Mouse (Mus musculus) cerebellum, adult (tissue): ENCODE results near the gene Lama4.

Source experiments
- ATAC-seq: cut with Nextera tagmentation; 2 replicates; pipeline ENCODE4 v1.9.2; 2017; ENCODE audit warnings: mild to moderate bottlenecking, moderate library complexity, mixed read lengths; ENCODE audit not compliant: insufficient number of reproducible peaks, low FRiP score, low TSS enrichment

Gene Lama4

DNA sequence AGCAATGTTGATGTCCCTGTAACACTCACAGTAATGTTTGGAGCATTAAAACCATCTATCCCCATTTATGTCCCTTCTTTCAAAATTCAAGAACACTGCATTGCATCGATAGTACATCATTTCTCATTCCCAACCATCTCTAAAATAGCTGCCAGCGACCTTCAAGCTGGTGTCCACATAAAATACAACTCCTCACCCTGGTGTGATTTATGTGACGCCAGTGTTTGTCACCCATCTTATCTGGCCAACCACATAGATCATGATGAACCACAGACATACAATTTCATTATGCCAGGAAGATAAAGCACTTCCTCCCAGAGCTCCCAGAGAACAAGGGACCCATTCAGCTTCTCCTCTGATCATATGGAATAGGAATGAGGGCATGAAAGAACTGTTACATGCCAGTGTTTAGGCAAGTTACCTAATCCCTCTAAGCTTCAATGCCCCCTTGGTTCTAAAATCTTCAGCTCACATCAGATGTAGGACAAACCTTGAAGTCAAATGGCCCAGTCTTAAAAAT, 79.2 kb downstream of the Lama4 start:
- ATAC-seq = no peak

- ATAC-seq = no peak
Measured at GRCm38 (mm10) chr10:39045111-39045510, 79.8 kb downstream of the Lama4 start.

DNA sequence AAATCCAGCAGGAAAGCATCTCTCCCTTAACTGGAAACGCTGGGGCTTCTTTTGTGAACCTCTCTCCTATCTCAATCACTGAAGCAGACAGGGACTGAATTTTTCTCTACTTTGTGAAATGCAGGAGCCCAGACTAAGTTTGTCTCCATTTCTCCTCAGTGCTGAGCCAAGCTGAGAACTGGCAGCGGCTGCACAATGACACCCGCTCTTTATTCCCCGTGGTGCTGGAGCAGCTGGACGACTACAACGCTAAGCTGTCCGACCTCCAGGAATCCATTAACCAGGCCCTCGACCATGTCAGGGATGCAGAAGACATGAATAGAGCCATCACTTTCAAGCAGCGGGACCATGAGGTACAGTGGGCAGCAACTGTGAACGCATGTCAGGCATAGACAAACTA, 82.5 kb downstream of the Lama4 start:
- ATAC-seq = no peak

DNA sequence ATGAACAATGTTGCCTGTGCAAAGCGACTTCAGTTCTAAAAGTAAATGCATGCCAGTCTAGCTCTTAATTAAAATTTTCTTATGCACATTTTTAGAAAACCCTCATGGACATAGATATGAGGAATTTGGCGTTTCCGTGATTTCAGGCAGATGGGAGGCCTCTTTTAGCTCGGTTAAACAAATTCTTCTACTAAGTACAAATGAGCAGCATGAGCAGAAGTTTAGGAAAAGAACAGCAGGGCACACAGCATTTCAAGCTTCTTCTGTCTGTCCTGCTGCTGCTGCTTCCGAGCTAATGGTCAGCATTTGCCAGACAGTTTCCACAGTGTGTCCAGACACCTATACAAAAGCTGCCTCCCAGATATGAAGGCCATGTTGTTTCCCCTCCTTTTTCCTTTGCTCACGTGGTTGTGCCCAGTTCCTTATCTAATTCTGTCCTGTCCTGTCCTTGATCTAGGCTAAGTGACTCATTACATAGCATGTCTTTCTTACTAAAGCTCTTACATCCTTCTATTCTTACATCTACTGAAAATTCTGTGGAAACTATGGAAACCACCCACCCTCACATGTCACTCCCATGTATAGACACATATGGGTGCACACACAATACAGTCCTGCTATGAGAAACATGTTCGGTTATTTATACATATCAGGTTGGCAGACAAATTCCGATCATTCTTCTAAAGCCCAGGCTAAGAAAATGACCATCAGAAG, 84.4 kb downstream of the Lama4 start:
- ATAC-seq = no peak

GRCm38 (mm10) chr10:39056050-39056449, 90.7 kb downstream of the Lama4 start:
- no peak for ATAC-seq

GRCm38 (mm10) chr10:39064732-39065131, 99.4 kb downstream of the Lama4 start:
- no peak for ATAC-seq

DNA sequence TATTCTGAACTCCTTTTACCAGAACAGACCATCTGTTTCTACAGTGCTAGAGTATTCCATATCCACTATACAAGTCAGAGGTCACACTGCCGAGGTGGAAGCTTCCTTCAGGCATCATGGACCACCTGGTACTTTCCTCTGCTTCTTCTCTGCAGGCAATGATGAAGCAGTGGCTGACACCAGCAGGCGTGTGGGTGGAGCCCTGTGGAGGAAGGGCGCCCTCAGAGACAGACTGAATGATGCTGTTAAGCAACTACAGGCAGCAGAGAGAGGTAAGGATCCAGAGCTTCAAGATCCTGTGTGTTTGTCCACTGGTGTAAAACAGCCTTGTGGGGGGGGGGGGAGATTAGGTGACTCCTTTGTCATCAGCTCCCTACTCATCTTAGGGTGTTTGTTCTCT, 100.1 kb downstream of the Lama4 start:
- ATAC-seq = no peak

- no peak for ATAC-seq
Measured at GRCm38 (mm10) chr10:39066061-39066460, 100.7 kb downstream of the Lama4 start.

- ATAC-seq = peak; percentile 45; the same call in 1 of the 2 replicates
Measured at GRCm38 (mm10) chr10:39066962-39067361, 101.6 kb downstream of the Lama4 start.

GRCm38 (mm10) chr10:39072048-39072447, 106.7 kb downstream of the Lama4 start:
- ATAC-seq = no peak

- no peak for ATAC-seq
Measured at GRCm38 (mm10) chr10:39096981-39097380, 131.7 kb downstream of the Lama4 start.

DNA sequence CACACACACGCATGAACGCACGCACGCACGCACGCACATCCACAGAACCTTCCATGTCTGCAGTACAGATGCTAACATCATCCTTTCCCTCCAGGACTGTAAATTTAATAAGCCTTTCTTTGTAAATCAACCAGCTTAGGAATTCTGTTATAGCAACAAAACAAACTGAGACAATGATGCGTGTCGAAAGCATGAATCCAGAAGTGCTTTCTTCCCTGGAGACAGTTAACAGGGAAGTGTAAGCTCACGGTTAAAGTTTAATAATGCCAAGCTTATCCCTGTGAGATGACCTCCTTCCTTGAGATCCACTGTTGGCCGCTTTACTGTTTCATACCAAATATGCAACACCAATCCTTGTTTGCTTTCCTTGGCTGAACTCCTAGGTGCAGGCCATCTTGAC, 133.4 kb downstream of the Lama4 start:
- ATAC-seq = no peak

GRCm38 (mm10) chr10:39104803-39105449, 139.6 kb downstream of the Lama4 start:
- ATAC-seq = no peak

- ATAC-seq = no peak
Measured at GRCm38 (mm10) chr10:39106413-39106812, 141.1 kb downstream of the Lama4 start.

GRCm38 (mm10) chr10:39106935-39107334, 141.6 kb downstream of the Lama4 start:
- ATAC-seq = no peak

- ATAC-seq = no peak
Measured at GRCm38 (mm10) chr10:39108837-39109488, 143.6 kb downstream of the Lama4 start.

DNA sequence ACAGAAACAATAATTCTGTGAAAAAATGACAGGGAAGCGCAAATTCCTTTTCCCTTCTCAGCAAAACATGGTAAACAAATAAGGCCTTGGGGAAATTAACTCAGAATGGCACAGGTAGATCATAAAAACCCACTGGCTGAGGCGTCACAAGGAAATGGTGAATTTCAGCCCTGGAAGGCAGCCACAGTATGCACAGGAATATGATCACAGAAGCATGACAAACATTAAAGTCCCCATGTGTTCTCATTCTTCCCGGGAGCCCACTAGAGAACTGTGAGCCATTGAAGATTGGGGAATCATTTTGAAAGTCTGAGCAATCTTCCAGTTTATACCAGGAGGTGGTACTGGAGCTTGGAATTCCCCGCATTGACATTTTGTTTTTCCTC, 144.2 kb downstream of the Lama4 start:
- no peak for ATAC-seq

DNA sequence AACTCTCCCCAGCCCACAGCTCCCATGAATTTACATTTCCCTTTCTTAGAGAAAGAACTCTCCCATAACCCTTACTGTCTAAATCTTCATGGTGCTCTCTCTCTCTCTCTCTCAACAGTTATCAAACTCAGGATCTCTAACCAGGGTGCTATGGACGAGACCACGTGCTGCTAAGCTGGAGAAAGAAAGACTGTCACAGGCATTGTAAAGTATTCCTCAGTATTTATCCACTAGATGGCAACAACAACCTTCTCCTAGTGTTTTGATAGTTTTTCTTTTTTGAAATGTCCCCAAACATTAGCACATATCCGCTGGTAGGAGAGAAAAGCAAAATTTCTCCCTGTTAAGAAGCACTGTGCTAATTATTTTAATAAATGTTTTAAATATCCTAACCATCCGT, 156.1 kb downstream of the Lama4 start:
- no peak for ATAC-seq

GRCm38 (mm10) chr10:39133462-39134310, 168.4 kb downstream of the Lama4 start, which contains the start of the genes Fam229b and Tube1:
Gene Fam229b (minus strand): TSS chr10:39133914.
Gene Tube1 (plus strand): TSS chr10:39133976.
- peak; percentile 94 for ATAC-seq

GRCm38 (mm10) chr10:39137766-39138165, 172.5 kb downstream of the Lama4 start:
- no peak for ATAC-seq
